Mouse (Mus musculus): ENCODE data around the gene Alox5ap. TPM values are rescaled to one million over a fixed set of nuclear protein-coding genes. Genes with fewer than 3 reads are reported as not detected.

Alox5ap gene
- polyA plus RNA-seq (2015; fragmentation: Nextera tagmentation; extraction: Ambion mirVana), result 29.7 and 29.8 TPM in 2 replicates

DNA sequence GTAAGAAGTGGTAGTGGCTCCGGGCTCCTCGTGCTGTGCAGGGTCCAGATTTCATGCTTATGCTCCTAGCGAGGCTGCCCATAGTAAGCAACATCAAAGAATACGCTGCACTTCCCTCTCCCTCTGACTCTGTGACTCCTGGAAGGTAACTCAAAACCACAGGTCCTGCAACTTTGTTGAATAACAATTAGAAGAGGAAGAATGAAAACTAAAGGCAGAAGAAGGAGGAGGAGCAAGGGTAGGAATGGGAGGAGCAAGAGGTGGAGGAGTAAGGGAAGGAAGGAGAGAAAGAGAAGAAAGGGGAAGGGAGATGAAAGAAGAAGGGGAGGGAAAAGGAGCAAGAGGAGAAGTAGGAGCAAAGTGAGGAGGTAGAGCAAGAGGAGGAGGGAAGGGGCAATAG, at the start of gene Alox5ap:
Gene Alox5ap, plus strand, starts transcription at position 363 of the 400 bp plus-strand sequence.
- DNase-seq (ENCODE audit: low spot score), result no peak

DNA sequence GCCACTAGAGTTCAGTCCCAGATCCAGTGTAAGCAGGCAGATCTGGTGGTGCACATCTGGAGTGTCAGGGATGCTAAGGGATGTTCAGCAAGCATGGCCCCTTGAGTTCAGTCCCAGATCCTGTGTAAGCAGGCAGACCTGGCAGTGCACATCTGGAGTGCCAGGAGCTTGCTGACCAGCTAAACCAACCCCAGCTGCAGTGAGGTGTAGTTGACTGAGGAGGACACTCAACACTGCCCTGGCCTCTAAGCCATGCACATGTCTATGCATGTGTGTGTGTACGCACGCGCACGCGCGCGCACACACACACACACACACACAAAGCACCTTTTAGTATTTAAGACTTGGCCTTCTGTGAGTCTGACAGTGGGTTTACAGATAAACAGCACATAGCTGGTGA, 49.0 kb upstream of the Alox5ap start:
- DNase-seq (ENCODE audit: low spot score), result no peak

DNA sequence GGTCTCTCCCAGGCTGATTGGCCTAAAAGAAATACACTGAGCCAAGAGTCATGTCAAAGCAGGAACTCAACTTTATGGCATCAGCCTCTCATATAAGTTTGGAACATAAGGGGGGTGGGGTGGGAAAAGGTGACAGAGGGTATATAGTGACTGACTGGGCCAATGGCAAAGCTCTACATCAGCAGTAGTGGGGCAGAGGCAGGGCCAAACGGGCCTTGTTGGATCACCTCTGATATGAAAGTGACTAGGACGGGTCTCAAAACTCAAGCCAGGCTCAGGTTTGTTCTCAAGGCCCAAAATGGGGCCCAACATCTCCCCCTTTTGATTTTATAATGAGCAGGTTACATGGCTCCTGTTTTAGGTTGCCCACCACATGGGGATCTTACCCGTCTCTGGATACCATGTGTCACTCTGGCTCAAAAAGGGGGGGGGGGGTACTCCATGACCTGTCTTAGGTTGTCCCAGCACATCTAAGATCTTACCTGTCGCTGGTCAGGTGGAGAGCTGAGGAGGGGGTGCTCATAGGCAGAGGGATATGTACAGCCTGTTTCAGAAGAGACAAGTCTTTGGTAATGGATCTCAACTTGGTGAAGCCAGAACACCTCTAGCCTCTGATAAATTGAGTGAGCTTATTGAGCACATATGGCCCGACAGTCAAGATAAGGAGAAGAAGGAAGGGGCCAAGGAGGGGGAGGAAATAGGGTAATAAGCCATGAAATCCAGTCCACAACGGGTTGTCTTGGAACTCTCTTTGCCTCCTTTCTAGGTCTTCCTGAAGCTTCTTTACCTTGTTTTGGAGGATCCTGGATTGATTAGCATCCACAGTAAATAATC, 46.8 kb upstream of the Alox5ap start:
- no peak for DNase-seq (ENCODE audit: low spot score)

DNA sequence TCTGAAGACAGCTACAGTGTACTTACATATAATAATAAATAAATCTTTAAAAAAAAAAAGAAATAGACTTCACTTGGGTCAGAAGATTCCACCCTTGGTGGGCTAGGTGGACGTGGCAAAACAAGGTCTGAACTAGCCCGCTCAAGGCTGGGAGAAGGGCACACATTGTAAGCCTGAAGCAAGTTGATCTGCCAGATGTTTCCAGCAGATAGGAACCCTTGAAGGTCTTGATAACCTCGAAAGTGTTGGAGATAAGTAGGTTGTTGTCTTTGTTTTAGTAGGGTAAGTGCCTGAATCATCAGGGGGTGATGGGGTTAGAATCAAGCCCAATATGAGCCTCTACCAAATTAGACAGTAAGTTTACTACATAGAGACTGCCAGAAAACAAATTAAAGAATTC, 45.1 kb upstream of the Alox5ap start:
- DNase-seq (ENCODE audit: low spot score), result no peak

DNA sequence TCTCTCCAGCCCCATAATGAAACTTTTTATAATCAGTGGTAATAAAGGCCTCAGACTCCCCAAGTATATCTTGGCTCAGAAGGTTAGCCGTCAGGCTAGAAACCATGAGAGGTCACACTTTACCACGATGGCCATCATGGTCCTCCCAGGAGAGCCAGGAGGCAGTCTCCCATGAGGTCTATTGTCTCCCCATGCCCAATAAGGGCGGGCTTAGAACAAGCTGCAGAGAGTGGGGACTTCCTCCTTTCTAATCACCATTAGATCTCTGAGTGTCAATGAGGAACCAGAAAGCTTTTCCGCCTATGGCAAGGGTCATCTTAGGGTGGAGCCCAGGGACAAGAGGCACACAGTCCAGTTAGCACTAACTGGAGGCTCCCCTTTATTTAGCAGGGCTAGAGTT, 43.2 kb upstream of the Alox5ap start:
- no peak for DNase-seq (ENCODE audit: low spot score)

DNA sequence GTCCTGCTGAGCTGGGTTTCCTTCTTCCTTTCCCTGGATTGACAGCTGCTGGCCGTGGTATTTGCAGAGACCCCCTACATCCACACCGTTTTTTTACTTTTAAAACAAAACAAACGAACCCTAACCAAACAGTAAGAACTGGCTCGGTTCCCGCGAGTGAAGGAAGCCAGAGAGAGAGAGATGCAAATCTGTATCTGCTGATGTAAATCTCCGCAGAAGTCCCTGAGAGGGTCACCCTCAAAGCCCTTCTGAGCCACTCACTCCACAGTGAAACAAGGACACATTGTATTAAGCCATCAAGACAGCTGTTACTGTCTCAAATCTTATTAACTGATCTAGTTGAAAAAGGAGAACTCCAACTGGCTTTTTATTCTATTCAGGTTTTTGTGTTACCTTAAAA, 39.9 kb upstream of the Alox5ap start:
- DNase-seq (ENCODE audit: low spot score), result no peak

DNA sequence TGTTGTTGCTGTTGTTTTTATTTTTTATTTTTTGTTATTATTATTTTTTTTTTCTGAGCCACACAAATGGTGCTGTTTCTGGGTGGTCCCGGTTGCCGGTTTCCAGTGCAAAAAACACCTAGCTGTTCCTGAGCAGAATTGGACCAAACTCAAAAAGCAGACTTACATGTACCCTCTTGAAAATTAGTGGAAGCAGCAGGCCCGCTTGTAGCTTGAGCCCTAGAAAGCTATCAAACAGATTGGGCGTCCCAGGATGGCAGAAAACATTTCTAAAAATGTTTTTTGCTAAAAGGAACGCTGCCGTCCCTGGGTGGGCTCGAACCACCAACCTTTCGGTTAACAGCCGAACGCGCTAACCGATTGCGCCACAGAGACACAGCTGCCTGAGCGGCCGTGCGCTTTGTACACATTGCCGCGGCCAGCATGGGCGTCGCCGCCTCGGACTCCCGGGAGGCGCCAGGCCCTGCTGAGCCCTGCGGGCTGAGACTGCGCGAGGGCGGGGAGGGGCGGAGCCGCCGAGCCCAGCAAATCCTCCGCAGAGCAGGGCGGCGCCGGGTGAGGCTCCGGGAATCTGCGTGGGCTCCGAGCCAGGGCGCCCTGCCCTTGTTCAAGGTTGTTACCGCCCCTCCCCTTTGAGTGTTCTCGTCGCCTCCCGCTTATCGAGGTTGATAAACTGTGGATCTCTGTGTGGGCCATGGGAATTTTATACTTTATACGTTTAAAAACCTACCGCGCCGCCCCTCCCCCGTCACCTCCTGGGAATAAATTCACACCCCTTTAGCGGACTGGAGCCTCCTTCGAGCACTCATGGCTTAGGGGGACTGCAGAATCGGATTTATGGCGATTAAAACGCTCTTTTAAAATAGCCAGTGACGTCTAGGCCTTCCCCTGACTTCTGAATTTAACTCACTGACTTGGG, 35.6 kb upstream of the Alox5ap start:
- peak; percentile 94 for DNase-seq (ENCODE audit: low spot score)

DNA sequence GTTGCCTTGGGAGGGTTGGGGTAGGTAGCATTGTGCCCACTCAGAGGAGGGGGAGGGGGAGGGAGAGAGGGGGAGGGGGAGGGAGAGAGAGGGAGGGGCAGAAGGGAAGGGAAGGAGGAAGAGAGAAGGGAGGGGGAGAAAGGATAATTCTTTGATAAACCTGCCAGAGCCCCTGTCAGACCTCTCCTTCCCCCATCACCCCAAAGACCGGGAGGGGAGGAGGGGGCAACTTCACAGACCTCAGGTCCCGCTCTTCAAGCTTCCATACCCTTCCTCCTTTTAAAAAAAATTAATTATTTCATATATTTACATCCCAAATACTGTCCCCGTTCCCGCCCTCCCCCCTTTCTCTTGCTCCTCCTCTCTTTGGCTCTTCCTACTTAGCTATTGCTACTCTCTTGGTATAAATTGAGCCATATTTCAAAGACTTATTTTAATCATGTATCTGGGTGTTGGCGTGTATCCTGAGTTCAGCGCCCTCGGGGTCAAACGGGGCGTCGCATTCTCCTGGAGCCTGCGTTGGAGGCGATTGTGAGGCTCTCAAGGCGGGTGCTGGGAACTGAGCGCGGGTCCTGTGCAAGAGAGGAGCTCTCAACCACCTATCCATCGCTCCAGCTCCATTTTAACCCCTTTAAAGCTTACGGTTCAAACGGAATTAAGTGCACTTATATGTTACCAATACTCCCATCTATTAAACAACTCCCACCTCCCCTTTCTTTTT, 34.8 kb upstream of the Alox5ap start:
- no peak for DNase-seq (ENCODE audit: low spot score)

DNA sequence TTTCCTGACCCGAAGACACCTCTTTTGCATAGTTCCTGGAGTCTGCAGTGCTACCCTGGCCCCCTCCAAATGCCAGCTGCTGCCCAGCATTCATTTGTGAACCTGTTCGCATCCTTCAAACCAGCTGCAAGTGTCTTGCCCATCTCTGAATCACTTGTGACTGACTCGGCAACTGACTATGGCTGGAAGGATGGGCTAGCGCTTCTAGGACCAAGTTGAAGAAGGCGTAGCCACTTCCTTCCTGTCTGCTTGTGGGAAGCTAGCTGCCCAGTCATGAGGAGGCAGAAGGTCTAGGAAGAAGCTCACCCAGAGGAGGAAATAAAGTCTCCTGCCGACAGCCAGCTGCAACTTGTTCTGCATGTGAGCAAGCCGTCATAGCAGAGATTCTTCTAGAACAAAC, 29.6 kb upstream of the Alox5ap start:
- DNase-seq (ENCODE audit: low spot score), result peak; percentile 59

DNA sequence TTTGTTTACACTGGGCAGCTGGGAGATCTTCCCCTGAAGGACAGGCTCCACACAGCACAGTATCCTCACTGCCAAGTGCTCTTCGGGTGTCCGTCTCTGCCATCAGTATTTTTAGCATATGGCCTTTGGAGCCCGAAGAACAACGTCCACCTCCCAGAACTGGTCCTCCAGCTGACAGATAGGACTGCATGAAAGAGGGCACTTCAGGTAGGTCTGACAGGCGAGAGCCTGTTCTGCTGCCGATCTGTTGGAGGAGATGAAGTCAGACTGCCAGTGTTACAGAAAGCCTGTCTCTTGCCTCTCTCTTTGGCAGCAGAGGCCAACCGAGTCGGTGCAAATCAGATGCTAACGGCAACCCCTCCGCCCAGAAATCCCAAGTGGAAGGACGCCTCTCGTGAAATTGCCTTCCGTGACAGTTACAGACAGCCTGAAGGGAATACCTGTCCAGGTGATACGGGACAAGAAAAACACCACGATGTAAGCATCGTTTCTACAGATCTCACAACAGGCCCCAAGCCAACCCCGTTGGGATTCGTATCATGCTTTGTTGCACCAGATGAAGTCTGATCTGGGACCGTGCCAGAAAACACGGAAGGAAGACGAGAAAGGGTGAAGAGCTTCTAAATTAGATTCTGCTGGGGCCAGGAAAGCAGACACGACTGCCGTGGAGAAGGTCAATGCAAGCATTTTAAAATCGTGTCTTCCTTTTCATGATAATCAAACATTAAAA, 27.2 kb upstream of the Alox5ap start:
- no peak for DNase-seq (ENCODE audit: low spot score)

DNA sequence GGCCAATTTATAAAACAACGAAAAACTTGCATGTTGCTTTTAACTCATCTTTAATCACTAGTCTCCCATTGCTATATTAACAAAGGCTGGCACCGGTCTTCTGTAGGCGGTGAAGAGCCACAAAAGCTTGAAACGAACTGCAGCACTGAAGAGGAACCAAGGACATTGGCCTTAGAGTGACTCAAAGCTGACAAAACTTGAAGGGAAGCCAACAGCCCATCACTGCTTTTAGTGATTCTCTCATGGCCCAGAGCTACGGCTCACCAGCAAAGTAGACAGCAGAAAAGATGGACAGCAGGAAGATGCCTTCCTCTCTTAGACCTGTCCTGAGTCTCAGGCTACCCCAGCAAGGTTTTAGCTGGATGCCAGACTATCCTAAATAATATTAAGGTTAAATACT, 22.1 kb upstream of the Alox5ap start:
- no peak for DNase-seq (ENCODE audit: low spot score)

DNA sequence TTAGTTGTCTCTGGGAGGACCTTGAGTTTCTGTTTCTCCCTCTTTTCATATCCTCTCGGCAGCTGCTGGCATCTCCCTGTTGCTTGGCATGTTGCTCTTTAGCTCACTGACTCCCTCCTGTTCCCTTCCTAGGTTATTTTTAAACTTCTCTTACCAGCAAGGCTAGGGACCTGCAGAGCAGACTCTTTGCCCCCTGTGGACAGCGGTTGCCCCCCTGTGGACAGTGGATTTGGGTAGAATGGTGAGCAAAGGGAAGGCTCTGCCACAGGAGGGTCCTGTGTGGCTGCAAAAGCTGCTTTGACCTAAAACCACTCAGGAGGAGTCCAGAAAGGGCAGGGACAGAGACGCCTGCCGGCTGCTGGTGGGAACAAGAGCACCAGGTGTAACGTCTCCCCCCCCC, 21.5 kb upstream of the Alox5ap start:
- DNase-seq (ENCODE audit: low spot score), result no peak

DNA sequence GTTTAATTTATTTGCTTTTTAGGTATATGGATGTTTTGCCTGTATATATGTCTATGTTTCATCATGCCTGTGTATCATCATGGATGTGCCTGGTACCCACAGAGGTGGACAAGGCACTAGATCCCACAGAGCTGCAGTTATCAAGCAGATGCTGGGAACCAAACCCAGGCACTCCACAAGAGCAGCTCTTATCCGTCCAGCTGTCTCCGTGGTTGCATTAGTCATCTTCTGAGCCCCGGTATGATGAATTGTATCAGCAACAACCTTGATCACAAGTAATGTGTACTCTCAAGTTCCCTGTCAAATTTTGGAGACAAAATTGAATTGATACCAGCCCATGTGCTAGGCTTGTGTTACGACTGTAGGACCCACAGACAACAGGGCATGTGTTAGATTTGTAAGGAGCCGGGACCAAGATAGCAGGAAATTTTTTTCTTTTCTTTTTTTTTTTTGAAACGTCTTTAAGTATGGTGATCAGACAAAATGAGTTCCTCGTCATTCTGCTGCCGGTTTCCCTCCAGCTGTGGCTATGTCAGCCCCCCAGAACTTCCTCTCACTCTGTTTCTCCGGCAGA, 19.1 kb upstream of the Alox5ap start:
- no peak for DNase-seq (ENCODE audit: low spot score)

DNA sequence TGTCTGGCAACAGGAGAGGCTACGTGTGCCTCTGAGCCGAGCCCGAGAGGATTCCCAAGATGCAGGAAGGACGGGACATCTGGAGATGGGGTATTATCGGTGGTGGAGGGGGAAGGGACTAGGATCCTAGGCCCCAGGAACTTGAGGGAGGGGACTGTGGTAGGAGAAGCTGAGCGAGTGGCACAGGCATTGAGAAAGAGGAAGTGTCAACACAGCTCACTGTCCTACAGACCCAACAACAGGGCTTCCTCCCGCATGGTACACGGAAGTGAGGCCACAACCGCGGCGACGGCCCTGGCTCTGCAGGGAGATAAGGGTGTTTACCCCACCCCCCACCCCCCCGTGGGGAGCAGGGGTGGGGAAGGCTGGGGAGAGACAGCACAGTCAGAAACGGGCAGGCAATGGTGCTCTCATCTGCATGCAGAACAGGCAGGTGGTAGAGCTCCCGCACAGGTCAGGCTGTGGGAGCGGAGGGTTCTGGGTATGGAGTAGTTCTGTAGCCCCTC, 18.5 kb upstream of the Alox5ap start:
- peak; percentile 95 for DNase-seq (ENCODE audit: low spot score)

DNA sequence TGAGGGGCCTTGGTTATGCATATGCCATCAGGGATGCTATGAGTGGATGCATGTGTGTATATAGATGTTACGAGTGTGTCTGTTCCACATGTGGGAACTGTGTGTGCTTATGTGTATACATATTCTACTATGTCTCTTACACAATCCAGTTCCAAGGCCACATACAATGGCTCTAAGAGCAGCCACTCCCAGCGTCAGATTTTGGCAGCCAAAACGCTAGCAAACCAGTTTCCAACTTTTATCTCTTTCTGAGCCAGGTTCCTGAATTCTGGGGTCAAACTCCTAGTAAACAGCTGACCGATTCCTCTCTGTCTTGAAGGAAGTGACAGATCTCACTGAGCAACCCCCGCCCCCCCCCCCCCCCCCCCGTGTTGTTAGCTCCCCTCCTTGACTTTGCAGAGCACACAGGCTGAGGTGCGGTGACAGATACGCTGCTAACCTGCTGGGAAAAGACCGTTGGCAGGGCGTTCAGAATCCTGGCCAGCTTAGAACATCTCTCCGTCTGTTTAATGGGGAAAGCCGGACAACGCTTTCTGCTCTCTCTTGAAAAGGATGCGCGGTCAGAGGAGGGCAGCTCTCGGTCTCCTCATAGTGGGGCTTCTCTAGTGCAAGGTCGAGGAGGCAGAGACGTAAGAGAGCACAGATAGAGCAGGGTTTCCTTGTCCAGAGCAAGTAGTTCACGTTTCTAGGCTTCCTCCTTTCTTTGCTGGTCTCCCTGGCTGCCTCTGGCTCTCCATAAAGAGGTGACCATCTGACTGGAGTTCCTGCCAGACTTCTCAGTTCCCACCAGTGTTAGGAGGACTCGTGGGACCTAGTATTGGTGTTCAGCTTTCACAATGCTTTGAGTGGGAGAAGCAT, 17.3 kb upstream of the Alox5ap start:
- DNase-seq (ENCODE audit: low spot score), result peak; percentile 34

DNA sequence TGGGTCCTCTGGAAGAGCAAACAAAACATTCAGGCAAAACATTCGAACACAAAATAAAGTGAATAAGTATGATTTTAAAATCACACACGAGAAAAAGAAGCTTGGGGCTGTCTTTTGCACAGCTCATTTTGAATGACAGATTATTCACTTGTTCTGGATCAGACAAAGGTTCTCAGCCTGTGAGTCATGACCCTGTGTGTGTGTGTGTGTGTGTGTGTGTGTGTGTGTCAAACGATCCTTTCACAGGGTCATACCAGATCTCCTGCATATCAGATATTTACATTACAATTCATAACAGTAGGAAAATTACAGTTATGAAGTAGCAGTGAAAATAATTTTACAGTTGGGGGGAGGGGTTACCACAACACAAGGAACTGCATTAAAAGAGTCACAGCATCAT, 12.3 kb upstream of the Alox5ap start:
- DNase-seq (ENCODE audit: low spot score), result peak; percentile 43

DNA sequence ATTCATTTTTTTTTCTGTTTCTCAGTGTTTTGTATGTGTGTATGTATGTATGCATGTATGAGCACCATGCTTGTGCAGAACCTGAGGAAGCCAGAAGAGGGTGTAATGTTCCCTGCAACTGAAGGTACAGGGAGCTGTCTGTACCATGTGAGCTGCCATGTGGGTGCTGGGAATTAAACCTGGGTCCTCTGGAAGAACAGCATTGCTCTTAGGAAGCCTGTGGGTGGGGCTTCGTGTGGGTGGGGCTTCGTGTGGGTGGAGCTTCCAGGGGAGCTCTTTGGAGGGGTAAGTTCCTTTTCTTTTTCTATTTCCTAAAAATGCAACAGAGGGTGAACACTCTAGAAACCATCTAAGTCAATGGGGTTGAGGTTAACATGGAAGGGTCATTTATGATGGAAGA, 11.1 kb upstream of the Alox5ap start:
- DNase-seq (ENCODE audit: low spot score), result no peak

DNA sequence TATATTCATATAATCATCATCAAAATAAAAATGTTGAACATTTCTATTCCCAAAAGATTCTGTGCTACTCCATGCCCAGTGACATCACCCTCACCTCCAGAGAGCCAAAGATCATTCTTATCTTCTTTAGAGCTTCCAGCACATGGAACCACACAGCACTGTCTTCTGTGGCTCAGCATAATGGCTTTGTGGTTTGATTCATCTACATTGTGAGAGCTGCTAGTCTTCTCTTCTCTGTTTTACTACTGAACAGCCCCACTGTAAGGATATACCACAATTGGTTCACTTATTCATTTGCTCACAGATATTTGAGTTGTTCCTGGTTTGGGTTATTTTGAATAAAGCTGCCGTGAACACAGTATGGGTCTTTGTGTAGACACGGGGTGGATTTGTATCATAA, 9.0 kb upstream of the Alox5ap start:
- peak; percentile 65 for DNase-seq (ENCODE audit: low spot score)

DNA sequence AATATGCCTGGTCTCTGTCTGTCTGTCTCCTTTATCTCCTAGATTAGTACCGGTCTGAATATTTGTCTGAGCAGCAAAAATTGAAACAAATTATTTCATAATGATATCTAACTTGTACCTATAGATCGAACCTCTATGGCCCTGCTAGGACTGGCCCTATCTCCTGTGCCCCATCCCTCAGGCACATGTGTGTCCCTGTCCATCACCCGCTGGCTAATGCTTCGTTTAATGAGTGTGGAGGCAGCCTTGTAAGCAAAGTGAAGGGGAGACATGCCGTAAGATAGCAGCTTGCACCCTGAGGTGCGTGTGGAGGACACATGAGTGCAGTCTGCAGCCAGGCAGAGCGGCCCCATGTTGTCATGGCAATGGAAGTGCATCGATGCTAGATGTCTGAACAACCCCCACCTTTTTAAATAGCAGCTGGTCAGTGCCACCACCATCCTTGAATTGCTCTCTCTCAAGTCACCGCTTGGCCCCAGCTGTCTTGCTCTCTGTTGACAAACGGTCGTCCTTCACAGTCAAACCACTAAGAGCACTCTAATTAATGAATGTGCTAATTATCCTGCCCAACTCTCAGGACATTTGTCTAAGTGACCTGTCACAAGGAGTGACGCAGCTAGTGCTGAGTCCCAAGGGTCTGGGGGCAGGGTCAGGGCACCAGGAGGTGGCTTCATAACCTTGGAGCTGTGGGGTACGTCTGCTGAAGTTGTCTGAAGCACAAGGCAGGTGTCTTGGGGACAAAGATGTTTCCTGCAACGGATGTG, 6.9 kb upstream of the Alox5ap start:
- peak; percentile 38 for DNase-seq (ENCODE audit: low spot score)

All from thymus, postnatal 0 days (tissue).